Mouse (Mus musculus): ENCODE measurements at regions not wholly inside any gene's neighbourhood (a gene's known extent, or its start where the extent isn't known, plus 50 kb on each side); places are given as distances from the start of the nearest gene placed in this dataset.
A peak's percentile ranks its signal among the peaks of the same experiment; 100 is the strongest.

DNA sequence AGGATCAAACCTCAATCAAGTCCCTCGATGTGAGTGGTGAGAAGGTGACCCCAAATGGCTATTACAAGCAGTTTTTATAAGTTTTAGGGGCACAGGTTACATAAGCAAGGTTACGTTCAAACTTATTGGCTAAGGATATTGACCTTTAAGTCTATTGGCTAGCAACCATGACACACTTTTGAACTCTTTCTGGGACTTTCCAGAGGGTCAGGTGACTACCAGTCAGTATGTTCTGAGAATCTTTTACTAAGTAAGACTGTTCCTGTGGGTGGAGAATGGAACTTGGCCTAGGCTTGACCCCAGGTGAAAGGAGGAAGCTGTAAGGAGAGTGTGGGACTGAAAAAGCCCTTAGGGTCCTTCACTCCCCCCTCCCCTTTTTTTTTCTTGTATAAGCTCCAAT, 370.3 kb upstream of the Lrrc3b start:
- H3K4me2 ChIP-seq (ENCODE audit: low read length) = no peak overlapping the region
- no peaks in the 10 kb centered on the region for H3K36me3 ChIP-seq (ENCODE audit: control insufficient read depth, insufficient read depth, low read length)
- no peaks in the 10 kb centered on the region for H3K4me1 ChIP-seq (ENCODE audit: control insufficient read depth, insufficient read depth, low read depth, low read length)
- no peak overlapping the region for H3K4me3 ChIP-seq (ENCODE audit: low read length)
- WGBS = 72% methylated on average over 2 of the region's 2 CpGs
- no peak overlapping the region for H3K9ac ChIP-seq (ENCODE audit: low read depth, low read length)
- H3K27me3 ChIP-seq (replicated peaks; ENCODE audit: control insufficient read depth, insufficient read depth, low read length) = no peaks in the 10 kb centered on the region
- H3K27ac ChIP-seq (ENCODE audit: low read depth, low read length) = no peak overlapping the region
- no peak for ATAC-seq
- no peaks in the 10 kb centered on the region for H3K9me3 ChIP-seq (ENCODE audit: control insufficient read depth, low read length)

DNA sequence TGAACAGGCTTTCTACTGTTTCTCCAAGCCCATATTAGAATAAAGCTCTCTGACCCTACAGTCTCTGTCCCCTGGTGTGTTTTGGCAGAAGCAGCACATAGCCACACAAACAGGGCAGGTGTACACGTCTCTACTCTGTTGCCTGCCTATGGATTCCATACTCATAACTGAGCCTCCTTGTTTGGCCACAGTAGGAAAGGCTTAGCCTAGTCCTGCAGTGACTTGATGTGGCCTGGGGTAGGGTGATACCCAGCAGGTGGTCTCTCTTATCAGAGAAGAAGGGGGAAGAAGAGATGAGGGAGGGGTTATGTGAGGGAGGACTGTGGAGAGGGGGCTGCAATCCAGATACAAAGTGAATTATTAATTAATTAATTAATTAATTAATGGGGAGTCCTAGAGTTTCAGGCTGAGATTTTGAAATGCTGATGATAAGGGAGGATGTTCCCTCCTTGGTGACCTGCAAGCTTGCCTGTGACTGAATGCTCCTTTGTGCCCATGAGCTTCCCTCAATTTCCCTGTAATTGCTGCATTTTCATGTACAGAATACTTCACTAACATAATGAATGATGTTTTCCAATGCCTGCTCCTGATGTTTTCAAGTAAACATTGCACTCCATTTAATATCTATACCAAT, 402.7 kb upstream of the Lrrc3b start:
- H3K4me3 ChIP-seq (ENCODE audit: low read length) = no peak overlapping the region
- no peak overlapping the region for H3K27ac ChIP-seq (ENCODE audit: low read depth, low read length)
- no peaks in the 10 kb centered on the region for H3K36me3 ChIP-seq (ENCODE audit: control insufficient read depth, insufficient read depth, low read length)

DNA sequence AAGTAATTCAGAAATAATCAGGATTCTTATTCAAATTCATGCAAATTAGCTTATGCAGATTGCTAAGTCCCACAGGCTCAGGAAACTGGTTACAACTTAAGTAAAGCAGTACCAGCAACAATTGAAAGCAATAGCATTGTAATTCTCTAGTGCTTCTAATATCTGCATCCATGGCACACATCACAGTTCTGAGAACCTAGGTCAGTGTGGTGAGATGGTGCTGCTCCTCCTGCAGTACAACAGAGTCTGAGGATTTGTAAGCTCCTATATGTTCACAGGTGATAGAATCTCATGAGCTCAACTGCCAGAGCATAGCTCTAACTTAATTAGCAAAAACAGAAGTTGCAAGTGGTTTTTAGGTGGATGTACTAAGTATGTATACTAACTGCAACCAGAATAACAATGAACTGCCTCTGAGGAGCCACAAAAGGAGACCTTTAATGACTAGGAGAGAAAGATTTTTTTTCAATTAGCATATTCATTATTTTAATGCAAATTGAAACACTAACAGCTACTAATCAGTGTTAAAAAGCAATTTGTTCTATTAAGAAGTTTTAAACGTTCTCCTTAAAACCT, 403.3 kb upstream of the Lrrc3b start:
- Histone ChIP-seq H3K36me3 (ENCODE audit: control insufficient read depth, insufficient read depth, low read length) (no peaks in the 10 kb centered on the region), H3K9ac (ENCODE audit: low read depth, low read length) (no peak overlapping the region), H3K4me3 (ENCODE audit: low read length) (no peak overlapping the region), H3K27ac (ENCODE audit: low read depth, low read length) (no peak overlapping the region), H3K9me3 (ENCODE audit: control insufficient read depth, low read length) (no peaks in the 10 kb centered on the region), H3K4me1 (ENCODE audit: control insufficient read depth, insufficient read depth, low read depth, low read length) (no peaks in the 10 kb centered on the region), H3K27me3 (replicated peaks; ENCODE audit: control insufficient read depth, insufficient read depth, low read length) (no peaks in the 10 kb centered on the region), H3K4me2 (ENCODE audit: low read length) (no peak overlapping the region)
- ATAC-seq = peak; percentile 87
- WGBS = 27% methylated on average over 1 of the region's 1 CpGs

More for the DNA sequence above, 402.7 kb upstream of the Lrrc3b start:
- no peaks in the 10 kb centered on the region for H3K27me3 ChIP-seq (replicated peaks; ENCODE audit: control insufficient read depth, insufficient read depth, low read length)
- peak; percentile 34; the same call in 1 of the 2 replicates for ATAC-seq
- 96% methylated on average over 1 of the region's 1 CpGs for WGBS
- H3K9me3 ChIP-seq (ENCODE audit: control insufficient read depth, low read length) = no peaks in the 10 kb centered on the region
- H3K4me2 ChIP-seq (ENCODE audit: low read length) = no peak overlapping the region
- H3K4me1 ChIP-seq (ENCODE audit: control insufficient read depth, insufficient read depth, low read depth, low read length) = no peaks in the 10 kb centered on the region
- no peak overlapping the region for H3K9ac ChIP-seq (ENCODE audit: low read depth, low read length)

DNA sequence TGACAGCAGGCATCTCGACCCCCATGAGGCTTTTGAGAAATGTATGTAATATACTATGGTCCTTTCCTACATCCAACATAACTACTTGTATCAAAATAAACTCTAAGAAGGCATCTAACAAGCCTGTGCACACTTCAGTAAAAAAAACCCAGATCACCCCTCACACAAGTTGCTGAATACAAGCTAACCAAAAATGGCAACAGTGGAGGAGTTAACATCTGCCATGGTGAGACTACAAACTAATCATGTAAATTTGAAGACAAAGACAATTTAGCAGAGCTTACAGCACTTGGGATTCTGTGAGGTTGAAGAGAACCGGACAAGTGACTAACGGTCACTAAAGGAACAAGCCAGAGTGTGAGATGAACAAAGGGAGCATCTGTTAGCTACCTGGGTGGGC, 380.6 kb upstream of the Ngly1 start:
- H3K27ac ChIP-seq (ENCODE audit: low read depth, low read length) = no peak overlapping the region
- H3K36me3 ChIP-seq (ENCODE audit: control insufficient read depth, insufficient read depth, low read length) = no peaks in the 10 kb centered on the region
- no peaks in the 10 kb centered on the region for H3K4me1 ChIP-seq (ENCODE audit: control insufficient read depth, insufficient read depth, low read depth, low read length)
- WGBS = 67% methylated on average over 3 of the region's 3 CpGs
- no peaks in the 10 kb centered on the region for H3K27me3 ChIP-seq (replicated peaks; ENCODE audit: control insufficient read depth, insufficient read depth, low read length)
- H3K9me3 ChIP-seq (ENCODE audit: control insufficient read depth, low read length) = no peaks in the 10 kb centered on the region
- H3K4me2 ChIP-seq (ENCODE audit: low read length) = no peak overlapping the region
- no peak overlapping the region for H3K4me3 ChIP-seq (ENCODE audit: low read length)
- no peak for ATAC-seq
- no peak overlapping the region for H3K9ac ChIP-seq (ENCODE audit: low read depth, low read length)

DNA sequence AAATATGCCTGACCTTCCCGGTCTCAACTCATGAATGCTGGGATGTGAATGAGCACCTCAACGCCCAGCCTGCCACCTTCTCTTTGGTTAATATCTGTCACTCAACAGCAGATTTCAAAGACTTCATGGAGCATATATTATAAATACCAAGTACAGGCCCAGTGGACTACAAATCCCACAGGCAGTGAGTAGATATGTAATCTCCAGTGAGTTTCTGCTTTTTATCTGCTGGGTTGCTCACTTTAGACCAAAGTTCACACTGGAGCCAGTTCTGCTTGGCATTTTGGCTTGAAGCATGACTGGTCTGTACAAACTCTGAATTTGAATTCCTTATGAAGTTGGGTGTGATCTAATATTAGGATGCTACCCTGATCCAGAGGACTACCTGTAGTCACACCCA, 377.1 kb upstream of the Ngly1 start:
- Histone ChIP-seq H3K27me3 (replicated peaks; ENCODE audit: control insufficient read depth, insufficient read depth, low read length) (no peaks in the 10 kb centered on the region), H3K4me2 (ENCODE audit: low read length) (no peak overlapping the region), H3K9ac (ENCODE audit: low read depth, low read length) (no peak overlapping the region), H3K27ac (ENCODE audit: low read depth, low read length) (no peak overlapping the region), H3K9me3 (ENCODE audit: control insufficient read depth, low read length) (0 out of 2 replicates have a peak, but pooled peaks cover 3% of the 10 kb centered on the region), H3K4me1 (ENCODE audit: control insufficient read depth, insufficient read depth, low read depth, low read length) (no peaks in the 10 kb centered on the region), H3K4me3 (ENCODE audit: low read length) (no peak overlapping the region), H3K36me3 (ENCODE audit: control insufficient read depth, insufficient read depth, low read length) (no peaks in the 10 kb centered on the region)
- WGBS = 86% methylated on average over 2 of the region's 2 CpGs
- ATAC-seq = no peak

DNA sequence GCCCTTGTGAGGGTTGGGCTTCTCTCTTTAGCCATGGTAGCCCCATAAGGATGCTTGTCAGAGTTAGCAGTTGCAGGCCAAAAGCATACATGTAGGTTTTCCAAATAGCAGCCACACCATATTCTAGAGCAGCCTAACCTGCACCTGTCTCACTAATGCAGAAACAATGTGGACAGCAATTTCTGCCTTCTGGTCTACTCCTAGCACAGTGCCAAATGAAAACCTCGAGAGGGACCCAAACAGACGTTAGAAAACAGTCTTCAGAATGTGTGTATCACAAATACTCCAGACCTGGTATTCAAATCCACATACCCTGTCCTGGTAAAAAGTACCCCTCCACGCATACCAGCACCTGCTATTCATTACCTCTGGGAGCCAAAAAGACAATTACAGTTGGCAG, 368.9 kb upstream of the Ngly1 start:
- H3K4me2 ChIP-seq (ENCODE audit: low read length) = no peak overlapping the region
- 71% methylated on average over 3 of the region's 3 CpGs for WGBS
- no peaks in the 10 kb centered on the region for H3K36me3 ChIP-seq (ENCODE audit: control insufficient read depth, insufficient read depth, low read length)
- no peak overlapping the region for H3K9ac ChIP-seq (ENCODE audit: low read depth, low read length)
- no peaks in the 10 kb centered on the region for H3K4me1 ChIP-seq (ENCODE audit: control insufficient read depth, insufficient read depth, low read depth, low read length)
- H3K27me3 ChIP-seq (replicated peaks; ENCODE audit: control insufficient read depth, insufficient read depth, low read length) = no peaks in the 10 kb centered on the region
- ATAC-seq = no peak
- 0 out of 2 replicates have a peak, but pooled peaks cover 3% of the 10 kb centered on the region for H3K9me3 ChIP-seq (ENCODE audit: control insufficient read depth, low read length)
- H3K4me3 ChIP-seq (ENCODE audit: low read length) = no peak overlapping the region
- H3K27ac ChIP-seq (ENCODE audit: low read depth, low read length) = no peak overlapping the region

DNA sequence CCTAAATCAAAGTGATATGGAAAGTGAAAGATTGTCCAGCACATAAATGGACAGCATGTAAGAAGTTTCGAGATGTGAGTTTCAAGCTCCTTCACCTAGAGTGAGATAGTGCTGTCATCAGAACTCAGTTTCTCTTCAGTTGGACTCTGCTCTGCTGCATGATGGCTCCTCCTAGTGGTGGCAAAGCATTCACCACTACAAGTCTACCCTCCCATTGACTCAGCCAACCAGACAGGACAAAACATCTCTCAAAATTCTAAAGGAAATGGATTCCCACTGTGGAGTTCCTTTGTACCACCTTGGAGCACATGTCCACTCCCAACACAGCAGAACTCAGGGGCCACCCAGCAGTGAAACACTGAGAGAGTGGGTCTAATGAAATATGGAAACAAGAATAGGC, 367.8 kb upstream of the Ngly1 start:
- Histone ChIP-seq H3K27ac (ENCODE audit: low read depth, low read length) (no peak overlapping the region), H3K4me1 (ENCODE audit: control insufficient read depth, insufficient read depth, low read depth, low read length) (no peaks in the 10 kb centered on the region), H3K4me2 (ENCODE audit: low read length) (no peak overlapping the region), H3K27me3 (replicated peaks; ENCODE audit: control insufficient read depth, insufficient read depth, low read length) (no peaks in the 10 kb centered on the region), H3K9ac (ENCODE audit: low read depth, low read length) (no peak overlapping the region), H3K36me3 (ENCODE audit: control insufficient read depth, insufficient read depth, low read length) (no peaks in the 10 kb centered on the region), H3K9me3 (ENCODE audit: control insufficient read depth, low read length) (no peaks in the 10 kb centered on the region), H3K4me3 (ENCODE audit: low read length) (no peak overlapping the region)
- no peak for ATAC-seq
- WGBS = 84% methylated on average over 1 of the region's 1 CpGs

DNA sequence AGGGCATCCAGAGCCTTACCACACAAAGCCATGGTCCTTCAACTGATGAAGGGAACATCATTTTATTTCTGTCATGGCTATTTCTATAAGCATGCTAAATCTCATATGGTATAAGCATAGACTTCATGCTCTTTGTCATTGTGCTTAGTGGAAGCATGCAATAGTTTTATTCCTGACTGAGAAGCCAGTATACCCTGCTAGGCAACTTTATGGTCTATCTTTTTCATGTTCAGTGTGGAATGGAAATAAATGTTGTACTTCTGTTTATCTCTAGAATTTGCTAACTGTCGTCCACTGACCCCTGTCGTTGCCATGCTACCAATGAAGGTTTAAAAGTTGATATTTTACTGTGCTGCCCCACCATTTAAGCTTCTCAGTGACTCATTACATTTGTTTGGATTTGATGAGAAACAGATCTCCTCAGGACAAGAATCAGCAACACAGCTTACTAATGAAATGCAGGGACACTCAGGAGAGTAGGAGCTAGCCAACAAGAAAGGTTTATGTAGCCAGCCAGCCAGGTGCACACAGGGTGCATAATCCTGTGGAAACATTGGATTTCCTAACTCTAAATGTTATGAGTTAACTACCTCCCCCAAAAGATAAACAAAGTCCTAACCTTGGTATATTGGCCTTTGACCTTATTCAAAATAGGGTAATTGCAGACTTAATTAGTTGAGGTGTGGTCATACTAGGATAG, 364.3 kb upstream of the Ngly1 start:
- 86% methylated on average over 2 of the region's 2 CpGs for WGBS
- Histone ChIP-seq H3K9ac (ENCODE audit: low read depth, low read length) (no peak overlapping the region), H3K27me3 (replicated peaks; ENCODE audit: control insufficient read depth, insufficient read depth, low read length) (no peaks in the 10 kb centered on the region), H3K27ac (ENCODE audit: low read depth, low read length) (no peak overlapping the region), H3K9me3 (ENCODE audit: control insufficient read depth, low read length) (no peaks in the 10 kb centered on the region), H3K4me2 (ENCODE audit: low read length) (no peak overlapping the region), H3K36me3 (ENCODE audit: control insufficient read depth, insufficient read depth, low read length) (no peaks in the 10 kb centered on the region), H3K4me3 (ENCODE audit: low read length) (no peak overlapping the region), H3K4me1 (ENCODE audit: control insufficient read depth, insufficient read depth, low read depth, low read length) (no peaks in the 10 kb centered on the region)
- ATAC-seq = no peak

DNA sequence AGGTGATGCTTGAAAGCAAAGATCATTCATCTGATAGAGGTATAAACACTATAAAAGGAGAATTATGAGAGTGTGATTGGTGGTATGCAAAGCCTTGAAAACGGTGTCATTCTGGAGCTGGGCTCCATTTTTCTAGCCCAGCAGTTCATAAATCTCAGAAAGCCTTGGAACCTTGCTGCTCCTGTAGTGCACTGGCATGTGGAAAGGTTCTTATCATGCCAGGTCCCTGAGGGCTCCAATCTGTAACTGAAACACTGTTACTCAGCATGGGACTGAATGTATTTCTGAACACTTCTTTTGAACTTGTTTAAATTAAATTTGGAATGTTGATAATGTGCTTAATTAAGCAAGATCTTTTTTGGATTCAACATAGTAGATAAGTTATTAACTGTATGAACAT, 352.0 kb upstream of the Ngly1 start:
- H3K36me3 ChIP-seq (ENCODE audit: control insufficient read depth, insufficient read depth, low read length) = no peaks in the 10 kb centered on the region
- H3K4me2 ChIP-seq (ENCODE audit: low read length) = no peak overlapping the region
- no peak for ATAC-seq
- WGBS = 58% methylated on average over 1 of the region's 1 CpGs
- no peak overlapping the region for H3K4me3 ChIP-seq (ENCODE audit: low read length)
- no peaks in the 10 kb centered on the region for H3K9me3 ChIP-seq (ENCODE audit: control insufficient read depth, low read length)
- H3K4me1 ChIP-seq (ENCODE audit: control insufficient read depth, insufficient read depth, low read depth, low read length) = no peaks in the 10 kb centered on the region
- H3K9ac ChIP-seq (ENCODE audit: low read depth, low read length) = no peak overlapping the region
- no peak overlapping the region for H3K27ac ChIP-seq (ENCODE audit: low read depth, low read length)
- no peaks in the 10 kb centered on the region for H3K27me3 ChIP-seq (replicated peaks; ENCODE audit: control insufficient read depth, insufficient read depth, low read length)
